In the genomic region with DNA sequence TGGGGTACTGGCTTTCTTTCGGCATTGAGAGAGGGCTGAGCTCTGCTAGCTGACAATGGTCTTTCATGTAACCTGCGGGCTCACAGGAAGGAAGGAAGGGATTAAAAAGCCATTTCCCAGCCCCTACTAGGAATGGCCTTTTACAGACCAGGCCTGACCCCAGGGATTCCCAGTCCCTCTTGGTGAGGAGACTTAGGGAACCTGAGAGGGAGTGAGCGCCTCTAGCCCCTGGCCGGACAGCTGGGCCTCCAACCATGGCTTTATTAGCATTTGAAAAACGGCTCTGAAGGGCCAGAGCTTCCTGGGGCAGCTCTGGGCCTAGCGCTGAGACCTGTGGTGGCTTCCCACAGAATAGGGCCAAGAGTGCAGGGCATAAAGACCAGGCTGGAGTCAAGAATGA, we compare ENCODE assay signal across 10 mouse cellular contexts. TPM values are rescaled to one million over a fixed set of nuclear protein-coding genes. Genes with fewer than 3 reads are reported as not detected.
A peak's percentile ranks its signal among the peaks of the same experiment; 100 is the strongest.
DNase-seq lines count a peak whose midpoint lies in the region; ATAC-seq and TF ChIP-seq lines count a peak whose summit lies in the region.
"Had no signal": no experiment of that assay in that cellular context is flagged by ENCODE, and none has a peak within 500 bp of the region (broad histone marks: within the 10 kb centered on the region; RNA-seq: fewer than 3 reads in every experiment).

No protein-coding gene starts in this region.

- no peaks in the 10 kb centered on the region for H3K36me3 ChIP-seq in kidney, adult 2 months (ENCODE audit: control insufficient read depth, insufficient read depth, low read length)
- no peaks in the 10 kb centered on the region for H3K36me3 ChIP-seq in forebrain, embryonic 16.5 days (ENCODE audit: control insufficient read depth, insufficient read depth)
- no peaks in the 10 kb centered on the region for H3K36me3 ChIP-seq in midbrain, embryonic 15.5 days (replicated peaks)
- H3K36me3 ChIP-seq: liver, embryonic 13.5 days had no signal

- H3K9ac ChIP-seq in forebrain, embryonic 16.5 days (replicated peaks; ENCODE audit: low read depth, low read length): no peak overlapping the region
- H3K9ac ChIP-seq in midbrain, embryonic 15.5 days: no peak overlapping the region
- H3K9ac ChIP-seq: liver, embryonic 13.5 days had no signal

- ATAC-seq in forebrain, embryonic 16.5 days: no peak
- ATAC-seq in midbrain, embryonic 15.5 days (replicated peaks): no peak

- TF ChIP-seq CTCF in kidney, adult 2 months (conservative IDR thresholded peaks at IDR 0.05; ENCODE audit: insufficient read depth, insufficient read length, low read depth, low read length): no peak

- no peak for TF ChIP-seq POLR2A in kidney, adult 2 months (IDR thresholded peaks at IDR 0.05; ENCODE audit: low read depth, low read length)

- H3K4me2 ChIP-seq in forebrain, embryonic 16.5 days (ENCODE audit: low read length): no peak overlapping the region
- H3K4me2 ChIP-seq in midbrain, embryonic 15.5 days: no peak overlapping the region
- H3K4me2 ChIP-seq: liver, embryonic 13.5 days had no signal

- DNase-seq in kidney, adult 2 months: no peak
- no peak for DNase-seq in kidney, adult 11 months
- DNase-seq in embryo, embryonic 9.5 days (ENCODE audit: extremely low spot score): peak; percentile 39
- no peak for DNase-seq in urinary bladder, postnatal 36 days (ENCODE audit: low spot score in 2 of 2)
- DNase-seq in layer of hippocampus, postnatal 10 days (ENCODE audit: low spot score in 2 of 2): no peak
- DNase-seq in right cerebral cortex, postnatal 14 days: no peak

- no peaks in the 10 kb centered on the region for H3K9me3 ChIP-seq in forebrain, embryonic 16.5 days (ENCODE audit: control insufficient read depth, low read length)
- H3K9me3 ChIP-seq in midbrain, embryonic 15.5 days: no peaks in the 10 kb centered on the region
- H3K9me3 ChIP-seq: liver, embryonic 13.5 days had no signal

- H3K4me1 ChIP-seq in kidney, adult 2 months (ENCODE audit: control insufficient read depth, insufficient read depth, low read length): peaks cover 11% of the 10 kb centered on the region; the same call in 1 of the 2 replicates
- peaks cover 28% of the 10 kb centered on the region for H3K4me1 ChIP-seq in forebrain, embryonic 16.5 days (replicated peaks; ENCODE audit: control insufficient read depth, insufficient read depth, low read length)
- peaks cover 26% of the 10 kb centered on the region for H3K4me1 ChIP-seq in midbrain, embryonic 15.5 days

- no peaks in the 10 kb centered on the region for H3K27me3 ChIP-seq in kidney, adult 2 months (replicated peaks; ENCODE audit: control insufficient read depth, insufficient read depth, low read length)
- no peaks in the 10 kb centered on the region for H3K27me3 ChIP-seq in forebrain, embryonic 16.5 days (replicated peaks; ENCODE audit: control insufficient read depth, insufficient read depth, low read length)
- no peaks in the 10 kb centered on the region for H3K27me3 ChIP-seq in midbrain, embryonic 15.5 days (replicated peaks)
- H3K27me3 ChIP-seq: liver, embryonic 13.5 days had no signal

- peak overlapping the region; percentile 13; the same call in 1 of the 2 replicates for H3K27ac ChIP-seq in kidney, adult 2 months (ENCODE audit: insufficient read depth, low read depth, low read length)
- H3K27ac ChIP-seq in forebrain, embryonic 16.5 days (ENCODE audit: low read length): peak overlapping the region; percentile 5; the same call in 1 of the 2 replicates
- 0 out of 2 replicates have a peak overlapping the region, but pooled peaks have one; percentile 19 for H3K27ac ChIP-seq in midbrain, embryonic 15.5 days
- H3K27ac ChIP-seq: liver, embryonic 13.5 days had no signal

- WGBS in kidney, adult 2 months: 52% methylated on average over 6 of the region's 6 CpGs
- WGBS in forebrain, embryonic 16.5 days: 11% methylated on average over 6 of the region's 6 CpGs
- WGBS in midbrain, embryonic 15.5 days: 5% methylated on average over 6 of the region's 6 CpGs

- no peak overlapping the region for H3K4me3 ChIP-seq in kidney, adult 2 months (ENCODE audit: insufficient read depth, low read depth, low read length)
- H3K4me3 ChIP-seq in forebrain, embryonic 16.5 days (replicated peaks; ENCODE audit: low read length): no peak overlapping the region
- H3K4me3 ChIP-seq in midbrain, embryonic 15.5 days: no peak overlapping the region
- H3K4me3 ChIP-seq: liver, embryonic 13.5 days; myocyte had no signal

RNA-seq across cellular contexts. Expression of a gene that starts 46.8 kb away (rescaled TPM):
- 38.2 and 39.7 TPM in 2 replicates for polyA plus RNA-seq in kidney, adult 2 months (2012; rRNA removed)
- polyA plus RNA-seq in forebrain, embryonic 16.5 days (2015; fragmentation: Nextera tagmentation; extraction: Ambion mirVana): 26.4 and 32.3 TPM in 2 replicates
- polyA plus RNA-seq in midbrain, embryonic 15.5 days (2015; fragmentation: Nextera tagmentation; extraction: Ambion mirVana): 24.2 and 24.4 TPM in 2 replicates
- 10 to 100 TPM; 20.8 to 21.9 TPM for total RNA-seq in layer of hippocampus, postnatal 10 days (2021)

RNA-seq across cellular contexts. Expression of a gene that starts 48.0 kb away (rescaled TPM):
- 73.8 and 80.4 TPM in 2 replicates for polyA plus RNA-seq in kidney, adult 2 months (2012; rRNA removed)
- polyA plus RNA-seq in forebrain, embryonic 16.5 days (2015; fragmentation: Nextera tagmentation; extraction: Ambion mirVana): 400 and 401 TPM in 2 replicates
- 394 and 399 TPM in 2 replicates for polyA plus RNA-seq in midbrain, embryonic 15.5 days (2015; fragmentation: Nextera tagmentation; extraction: Ambion mirVana)
- total RNA-seq in layer of hippocampus, postnatal 10 days (2021): 100 to 1,000 TPM; 233 to 238 TPM

RNA-seq across cellular contexts. Expression of a gene that starts 58.0 kb away (rescaled TPM):
- 41.3 and 43.6 TPM in 2 replicates for polyA plus RNA-seq in kidney, adult 2 months (2012; rRNA removed)
- 24.5 and 27.7 TPM in 2 replicates for polyA plus RNA-seq in forebrain, embryonic 16.5 days (2015; fragmentation: Nextera tagmentation; extraction: Ambion mirVana)
- polyA plus RNA-seq in midbrain, embryonic 15.5 days (2015; fragmentation: Nextera tagmentation; extraction: Ambion mirVana): 29.9 and 30.5 TPM in 2 replicates
- 100 to 1,000 TPM; 108 to 111 TPM for total RNA-seq in layer of hippocampus, postnatal 10 days (2021)
